Mouse (Mus musculus) layer of hippocampus, adult 9-11 months (tissue): Measurements from ENCODE around the gene Gm10376.
"Not testable (repeated sequence)": the region's sequence is repeated elsewhere in the genome, so short reads cannot be mapped to it uniquely, and the experiment has no call there.

Experiments
- DNase-seq: peaks from one replicate; pipeline ENCODE4 v3.0.0; 2022

Gm10376 gene

DNA sequence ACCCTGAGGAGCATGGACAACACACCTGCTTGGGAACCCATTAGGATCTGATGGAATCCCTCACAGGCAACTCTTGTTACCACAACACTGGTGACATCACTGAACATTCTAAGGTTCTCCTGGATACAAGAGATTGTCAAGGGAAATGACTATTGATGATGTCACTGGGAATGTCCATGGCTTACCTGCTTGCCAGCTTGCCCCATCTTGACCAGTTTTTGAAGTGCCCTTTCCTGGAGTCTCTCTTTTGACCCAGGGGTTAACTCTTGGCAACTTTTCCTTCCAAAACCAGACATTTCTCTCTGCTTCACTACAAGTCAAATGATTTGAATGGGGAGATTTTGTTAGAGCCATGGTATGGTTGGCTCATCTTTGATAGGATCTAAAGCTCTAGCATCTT lies at the start of gene Gm10376:
Gene Gm10376 (minus strand): TSS at position 101 of the 400 bp plus-strand sequence.
- DNase-seq, result not testable (repeated sequence)

DNA sequence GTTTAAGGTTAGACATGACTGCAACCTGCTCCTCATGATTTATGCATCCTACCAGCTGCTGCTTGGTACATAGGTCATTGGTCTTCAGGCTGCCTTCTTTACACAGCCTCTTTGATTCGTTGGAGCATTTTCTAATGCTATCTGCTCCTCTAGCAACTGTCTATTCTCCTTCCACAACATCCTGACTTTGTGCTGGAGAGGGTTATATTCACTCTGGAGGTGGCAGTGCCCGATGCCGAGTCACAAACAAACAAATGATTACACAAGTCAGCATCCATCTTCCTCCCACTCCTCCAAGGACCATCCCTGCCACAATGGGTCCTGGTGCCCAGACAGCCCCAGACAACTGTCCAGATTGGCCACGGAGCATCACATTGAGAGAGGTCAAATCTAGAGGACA lies 44.8 kb upstream of the Gm10376 start:
- DNase-seq, result not testable (repeated sequence)

- not testable (repeated sequence) for DNase-seq
Measured at GRCm38 (mm10) chr14:43058063-43058462, 42.6 kb upstream of the Gm10376 start.

DNA sequence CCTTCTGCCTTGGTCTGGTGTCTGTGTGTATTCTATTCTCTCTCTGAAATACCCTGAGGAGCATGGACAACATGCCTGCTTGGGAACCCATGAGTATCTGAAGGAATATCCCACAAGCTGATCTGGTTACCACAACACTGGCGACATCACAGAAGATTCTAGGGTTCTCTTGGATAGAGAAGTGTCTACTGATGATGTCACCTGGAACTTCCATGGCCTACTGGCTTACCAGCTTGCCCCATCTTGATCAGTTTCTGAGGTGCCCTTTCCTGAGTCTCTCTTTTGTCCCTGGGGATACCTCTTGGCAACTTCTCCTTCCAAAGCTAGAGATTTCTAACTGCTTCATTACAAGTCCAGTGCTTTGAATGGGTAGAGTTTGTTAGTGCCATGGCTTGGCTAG lies 21.9 kb downstream of the Gm10376 start, which contains the start of gene Gm8082:
Gene Gm8082 (minus strand): TSS at position 101 of the 400 bp plus-strand sequence.
- not testable (repeated sequence) for DNase-seq
